Mouse (Mus musculus): ENCODE measurements around the gene Prox2.

- TF ChIP-seq POLR2A (IDR thresholded peaks at IDR 0.05; ENCODE audit: insufficient read length, low read depth) (no peak), MYOD1 (IDR thresholded peaks at IDR 0.05; ENCODE audit: control insufficient read depth in 1 of 3, insufficient read length in 2 of 3, low read depth in 2 of 3) (peak in 2 of 3 experiments; percentile 83 to 91), MAX (IDR thresholded peaks at IDR 0.05; ENCODE audit: low read depth) (no peak), TCF12 (IDR thresholded peaks at IDR 0.05; ENCODE audit: insufficient read depth, poor library complexity, severe bottlenecking) (peak; percentile 9)
These were observed 15.9 kb downstream of the Prox2 start for GRCm38 (mm10) chr12:85094706-85095105.

Measured in myocyte (in vitro differentiated cells).